Mouse (Mus musculus): ENCODE results near the gene Tas1r1.

DNA sequence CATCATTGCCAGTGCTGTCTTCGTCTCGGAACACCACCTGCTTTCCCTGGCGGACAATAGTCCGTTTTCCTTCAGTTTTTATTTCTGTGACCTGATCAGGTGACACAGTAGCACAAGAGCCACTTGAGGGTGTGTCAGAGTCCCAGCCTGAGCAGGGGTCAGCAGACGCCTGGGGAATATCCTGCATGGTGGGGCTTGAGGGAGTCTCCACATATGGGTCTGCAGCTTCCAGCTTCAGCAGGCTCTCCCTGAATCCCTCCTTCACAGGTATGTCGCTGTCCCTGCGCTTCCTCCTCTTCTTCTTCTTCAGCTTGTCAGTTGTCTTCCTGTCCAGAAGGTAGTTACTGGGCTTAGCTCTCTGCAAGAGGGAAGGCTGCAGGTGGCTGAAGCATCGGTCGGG is 46.3 kb downstream of the Tas1r1 start:
- TF ChIP-seq CTCF (IDR thresholded peaks at IDR 0.05; ENCODE audit: low read depth) (no peak), EP300 (IDR thresholded peaks at IDR 0.05; ENCODE audit: low read depth) (no peak)
